Mouse (Mus musculus) heart, adult 2 months (tissue): Measurements from ENCODE around the gene Rora.

Experiments used
- EP300 ChIP-seq: fragments of 200-500 bp; IDR thresholded peaks from 2 replicates; pipeline ENCODE4 v1.6.1; 2011; ENCODE audit warnings: low read depth, low read length, control low read depth; ENCODE audit not compliant: insufficient read depth
- POLR2A ChIP-seq: fragments of 200-500 bp; IDR thresholded peaks from 2 replicates; pipeline ENCODE4 v1.6.1; 2011; ENCODE audit warnings: mild to moderate bottlenecking, low read depth, low read length, control low read depth; ENCODE audit not compliant: insufficient read depth

DNA sequence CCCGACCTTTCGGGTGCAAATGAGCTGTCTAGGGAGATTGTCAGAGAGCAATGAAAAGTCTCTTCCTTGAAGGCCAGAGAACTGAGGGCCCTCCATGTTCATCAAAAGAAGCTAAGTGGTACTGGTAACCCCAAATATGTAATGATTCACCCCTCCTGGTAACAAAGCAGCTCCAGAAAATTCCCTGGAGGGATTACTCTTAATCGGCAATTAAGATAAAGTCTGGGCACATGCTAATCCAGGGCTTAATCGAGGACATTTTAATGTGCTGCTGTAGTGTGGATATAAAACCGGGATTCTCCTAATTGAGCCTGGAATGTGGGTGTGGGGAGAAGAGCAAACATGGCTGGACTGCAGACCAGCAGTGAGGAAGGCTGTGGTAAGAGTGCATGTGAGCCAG lies 450.7 kb downstream of the Rora start:
- TF ChIP-seq POLR2A = no peak
- TF ChIP-seq EP300 = no peak
